Mouse (Mus musculus) ES-Bruce4 (cell line): Measurements from ENCODE around the gene Wfikkn1.

Experiments
- CTCF ChIP-seq: IDR thresholded peaks from one replicate; pipeline ENCODE4 v1.8.1; 2011; ENCODE audit warnings: low read depth, low read length
- EP300 ChIP-seq: IDR thresholded peaks from 2 replicates; pipeline ENCODE4 v1.6.1; 2011; ENCODE audit warnings: low read depth, low read length; ENCODE audit not compliant: insufficient read depth
- POLR2A ChIP-seq: IDR thresholded peaks from one replicate; pipeline ENCODE4 v1.8.1; 2011; ENCODE audit warnings: low read length; ENCODE audit not compliant: insufficient read depth

- no peak for TF ChIP-seq CTCF
- no peak for TF ChIP-seq POLR2A
- no peak for TF ChIP-seq EP300
These were observed 33.6 kb upstream of the Wfikkn1 start for GRCm38 (mm10) chr17:25914295-25914694.
